Mouse (Mus musculus) MEL (cell line): ENCODE data around the gene Crim1.

Source experiments
- CHD2 ChIP-seq: IDR thresholded peaks from 2 replicates; pipeline ENCODE4 v1.6.1; 2011; ENCODE audit warnings: low read length, improper control_type of control experiment
- CTCF ChIP-seq, 3 experiments: IDR thresholded peaks in 2 of 3; conservative IDR thresholded peaks in 1 of 3; 2 replicates each; pipeline ENCODE4 v1.5.1; 2011 to 2012; ENCODE audit warnings: low read length in 3 of 3, low read depth in 2 of 3, mild to moderate bottlenecking in 2 of 3, improper control_type of control experiment in 1 of 3, inconsistent platforms in 1 of 3, mixed read lengths in 1 of 3, moderate library complexity in 1 of 3; ENCODE audit not compliant: control insufficient read depth in 1 of 3, insufficient read depth in 1 of 3, poor library complexity in 1 of 3, severe bottlenecking in 1 of 3
- MAFK ChIP-seq: IDR thresholded peaks from 2 replicates; pipeline ENCODE4 v1.6.1; 2011; ENCODE audit warnings: low read depth, mild to moderate bottlenecking, low read length, improper control_type of control experiment, borderline replicate concordance
- POLR2A ChIP-seq, 2 experiments: IDR thresholded peaks; 2 replicates each; pipeline ENCODE4 v1.6.1; 2011 to 2012; ENCODE audit warnings: low read length in 2 of 2, mild to moderate bottlenecking in 2 of 2, control low read depth in 1 of 2, improper control_type of control experiment in 1 of 2, low read depth in 1 of 2, moderate library complexity in 1 of 2; ENCODE audit not compliant: control insufficient read depth in 1 of 2, insufficient read depth in 1 of 2, poor library complexity in 1 of 2

DNA sequence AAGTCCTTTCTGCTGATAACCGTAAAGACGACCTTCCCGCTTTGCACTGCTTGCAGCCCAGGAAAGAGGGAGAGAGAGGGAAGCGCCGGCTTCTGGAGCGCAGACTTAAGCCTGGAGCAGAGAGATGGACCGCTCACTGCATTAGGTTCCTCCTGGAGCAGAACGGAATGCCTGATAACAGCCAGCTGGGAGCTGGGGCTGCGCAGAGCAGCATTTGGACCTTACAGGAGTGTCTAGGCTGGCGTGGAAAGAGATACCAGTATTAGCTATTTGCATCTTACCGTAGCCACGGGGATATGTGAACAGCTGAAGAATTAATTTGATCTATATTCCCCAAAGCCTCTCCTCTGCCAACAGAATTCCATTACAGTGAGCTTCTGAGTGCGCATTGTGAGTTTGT, 32.7 kb downstream of the Crim1 start:
- TF ChIP-seq CTCF (IDR thresholded peaks at IDR 0.05 in 2 of 3, conservative IDR thresholded peaks at IDR 0.05 in 1 of 3; ENCODE audit: control insufficient read depth in 1 of 3, insufficient read depth in 1 of 3, low read depth in 2 of 3, low read length in 3 of 3, poor library complexity in 1 of 3, severe bottlenecking in 1 of 3) (no peak), MAFK (no peak), CHD2 (no peak), POLR2A (IDR thresholded peaks at IDR 0.05; ENCODE audit: control insufficient read depth in 1 of 2, insufficient read depth in 1 of 2, low read depth in 1 of 2, low read length in 2 of 2, poor library complexity in 1 of 2) (no peak)
